Mouse (Mus musculus): ENCODE data around the gene Gm7861. TPM values are rescaled to one million over a fixed set of nuclear protein-coding genes. Genes with fewer than 3 reads are reported as not detected.
"Not testable (repeated sequence)": the region's sequence is repeated elsewhere in the genome, so short reads cannot be mapped to it uniquely, and the experiment has no call there.

The Gm7861 gene
- polyA plus RNA-seq (2012; rRNA removed) = not detected in 2 replicates

- not testable (repeated sequence) for DNase-seq (ENCODE audit: low spot score)
These were observed at the start of gene Gm7861 for GRCm38 (mm10) chr8:21594408-21594807. Gm7861 (minus strand) TSS chr8:21594508.

GRCm38 (mm10) chr8:21617883-21618282 is 23.6 kb upstream of the Gm7861 start, which contains the start of gene Defa26:
Defa26 (plus strand) TSS chr8:21618183.
- not testable (repeated sequence) for DNase-seq (ENCODE audit: low spot score)

- not testable (repeated sequence) for DNase-seq (ENCODE audit: low spot score)
These were observed 11.6 kb downstream of the Gm7861 start, which contains the start of gene Defa28 for GRCm38 (mm10) chr8:21582706-21583105. Defa28 (plus strand) TSS chr8:21583006.

GRCm38 (mm10) chr8:21565086-21565485 is 29.2 kb downstream of the Gm7861 start, which contains the start of gene Defa37:
Defa37 (plus strand) TSS chr8:21565386.
- not testable (repeated sequence) for DNase-seq (ENCODE audit: low spot score)

Other genes starting within 250 kb of the Gm7861 start
- not detected in 2 replicates for gene Defa2, start 216.0 kb downstream of the Gm7861 start, polyA plus RNA-seq (2012; rRNA removed)
- gene Defa33, start 202.7 kb downstream of the Gm7861 start, polyA plus RNA-seq (2012; rRNA removed) = not detected in 2 replicates
- not detected in 2 replicates for gene Defa36, start 167.1 kb downstream of the Gm7861 start, polyA plus RNA-seq (2012; rRNA removed)
- not detected in 2 replicates for gene Gm7849, start 137.9 kb downstream of the Gm7861 start, polyA plus RNA-seq (2012; rRNA removed)
- gene Defa20, start 85.2 kb downstream of the Gm7861 start, polyA plus RNA-seq (2012; rRNA removed) = not detected in 2 replicates
- not detected in 2 replicates for gene Defa32, start 65.5 kb downstream of the Gm7861 start, polyA plus RNA-seq (2012; rRNA removed)
- gene Defa37, start 29.1 kb downstream of the Gm7861 start, polyA plus RNA-seq (2012; rRNA removed) = not detected in 2 replicates
- gene Defa28, start 11.5 kb downstream of the Gm7861 start, polyA plus RNA-seq (2012; rRNA removed) = not detected in 2 replicates
- gene Defa26, start 23.7 kb upstream of the Gm7861 start, polyA plus RNA-seq (2012; rRNA removed) = not detected in 2 replicates
- gene Defa17, start 61.3 kb upstream of the Gm7861 start, polyA plus RNA-seq (2012; rRNA removed) = not detected in 2 replicates
- not detected in 2 replicates for gene Defa34, start 71.3 kb upstream of the Gm7861 start, polyA plus RNA-seq (2012; rRNA removed)
- gene AY761184, start 109.1 kb upstream of the Gm7861 start, polyA plus RNA-seq (2012; rRNA removed) = not detected in 2 replicates
- not detected in 2 replicates for gene Defa24, start 140.0 kb upstream of the Gm7861 start, polyA plus RNA-seq (2012; rRNA removed)
- 0.48 TPM in 1 of 2 replicates, not detected in the other for gene Defb50, start 229.0 kb upstream of the Gm7861 start, polyA plus RNA-seq (2012; rRNA removed)
- gene Defb2, start 245.4 kb upstream of the Gm7861 start, polyA plus RNA-seq (2012; rRNA removed) = not detected in 2 replicates